Mouse (Mus musculus): ENCODE results near the gene Pakap. TPM values are rescaled to one million over a fixed set of nuclear protein-coding genes. Genes with fewer than 3 reads are reported as not detected.

Gene Pakap
- polyA plus RNA-seq, 1 experiment: 0.38 TPM

DNA sequence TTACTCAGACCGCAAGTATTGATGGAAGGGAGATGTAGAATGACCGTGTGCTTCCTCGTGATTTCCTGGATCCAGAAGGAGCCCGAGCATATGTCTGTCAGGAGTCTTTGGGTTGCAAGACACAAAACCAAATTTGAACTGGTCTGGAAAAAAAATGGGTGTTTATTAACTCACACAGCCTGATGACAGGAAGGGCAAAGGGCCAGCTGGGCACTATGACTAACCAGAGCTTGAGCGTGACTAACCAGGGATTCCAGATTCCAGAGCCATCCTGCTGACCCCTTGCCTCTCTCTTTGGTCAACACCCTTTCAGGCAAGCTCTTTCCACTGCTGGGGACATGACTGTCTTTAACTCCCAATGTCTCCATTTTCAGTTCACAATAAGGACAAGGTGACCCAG lies 167.4 kb downstream of the Pakap start:
- DNase-seq: no peak
- Histone ChIP-seq H3K36me3 (ENCODE audit: control insufficient read depth, insufficient read depth, low read length) (no peaks in the 10 kb centered on the region), H3K27ac (ENCODE audit: control insufficient read depth, insufficient read depth, low read length) (no peak overlapping the region), H3K27me3 (ENCODE audit: control insufficient read depth, insufficient read depth, low read length) (no peaks in the 10 kb centered on the region), H3K4me1 (replicated peaks; ENCODE audit: control insufficient read depth, insufficient read depth, low read length) (peaks cover 18% of the 10 kb centered on the region), H3K4me3 (ENCODE audit: control insufficient read depth, insufficient read depth, low read length) (no peak overlapping the region)
- TF ChIP-seq CTCF (IDR thresholded peaks at IDR 0.05; ENCODE audit: borderline replicate concordance, control insufficient read depth, extremely low read depth, insufficient read depth, low read length, poor library complexity): no peak
- no peak for TF ChIP-seq POLR2A (IDR thresholded peaks at IDR 0.05; ENCODE audit: control insufficient read depth, extremely low read depth, insufficient read depth, low read length, poor library complexity)
- 92% methylated on average over 5 of the region's 5 CpGs for WGBS

DNA sequence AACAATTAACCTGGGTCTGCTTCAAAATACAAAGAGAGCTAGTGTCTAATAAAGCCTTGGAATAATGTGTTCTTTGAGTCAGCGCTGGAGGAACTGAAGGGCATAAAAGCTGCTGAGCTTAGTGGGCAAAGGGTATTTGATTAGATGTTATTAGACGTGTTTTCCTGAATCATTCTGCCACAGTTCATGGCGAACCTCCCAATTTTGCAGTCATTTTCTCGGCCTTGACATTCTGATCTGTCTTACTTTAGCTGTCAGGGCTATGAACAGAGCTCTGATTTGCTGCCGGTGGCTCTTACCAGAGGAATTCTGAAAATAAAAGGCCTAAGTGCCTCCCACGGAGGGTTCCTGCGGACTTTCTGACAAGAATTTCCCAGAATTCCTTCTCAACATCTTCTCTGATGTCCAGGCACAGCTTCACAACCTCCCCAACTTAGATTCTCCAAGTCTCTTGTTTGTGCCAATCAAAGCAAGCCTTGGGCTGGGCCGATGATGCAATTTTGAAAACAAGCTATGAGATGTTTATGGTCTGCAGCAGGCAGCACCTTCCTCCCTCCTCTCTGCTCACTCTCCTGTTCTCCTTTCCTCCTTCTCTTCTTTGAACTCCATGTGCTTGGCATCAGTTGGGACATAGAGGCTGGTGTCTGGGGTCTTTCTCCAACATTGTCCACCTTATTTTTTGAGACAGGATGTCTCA lies 171.0 kb downstream of the Pakap start:
- H3K4me3 ChIP-seq (ENCODE audit: control insufficient read depth, insufficient read depth, low read length): no peak overlapping the region
- no peak for DNase-seq
- no peaks in the 10 kb centered on the region for H3K27me3 ChIP-seq (ENCODE audit: control insufficient read depth, insufficient read depth, low read length)
- no peak for TF ChIP-seq POLR2A (IDR thresholded peaks at IDR 0.05; ENCODE audit: control insufficient read depth, extremely low read depth, insufficient read depth, low read length, poor library complexity)
- TF ChIP-seq CTCF (IDR thresholded peaks at IDR 0.05; ENCODE audit: borderline replicate concordance, control insufficient read depth, extremely low read depth, insufficient read depth, low read length, poor library complexity): no peak
- 0 out of 2 replicates have a peak, but pooled peaks cover 2% of the 10 kb centered on the region for H3K4me1 ChIP-seq (replicated peaks; ENCODE audit: control insufficient read depth, insufficient read depth, low read length)
- WGBS: 88% methylated on average over 8 of the region's 8 CpGs
- H3K27ac ChIP-seq (ENCODE audit: control insufficient read depth, insufficient read depth, low read length): no peak overlapping the region
- no peaks in the 10 kb centered on the region for H3K36me3 ChIP-seq (ENCODE audit: control insufficient read depth, insufficient read depth, low read length)

DNA sequence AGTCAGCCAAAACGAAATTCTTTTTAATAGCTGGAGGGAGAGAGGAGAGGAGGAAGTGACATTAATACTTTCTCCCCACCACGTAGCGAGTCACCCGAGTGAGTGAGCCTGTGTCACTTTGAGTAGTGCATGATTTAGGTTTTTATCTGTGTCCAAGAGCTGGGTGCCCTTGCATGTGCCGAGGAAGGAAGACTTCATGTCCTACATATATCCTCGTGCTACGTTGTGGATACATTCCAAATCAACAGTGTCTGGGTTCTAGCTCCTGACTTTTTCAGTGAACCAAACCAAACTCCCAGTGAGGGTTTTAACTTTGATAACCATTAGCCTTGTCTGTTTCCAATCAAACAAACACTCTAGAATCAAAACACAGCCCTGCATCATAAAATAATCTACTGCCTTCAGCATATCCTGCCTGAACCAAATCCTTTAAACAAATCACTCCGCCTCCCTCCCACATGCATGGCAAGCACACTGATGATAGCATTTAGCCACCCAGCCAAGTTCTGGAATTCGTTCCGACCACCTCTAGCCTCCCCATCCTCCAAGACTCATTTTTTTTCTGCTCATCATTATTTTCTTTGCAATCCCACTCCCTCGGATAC lies 175.4 kb downstream of the Pakap start:
- H3K27me3 ChIP-seq (ENCODE audit: control insufficient read depth, insufficient read depth, low read length): no peaks in the 10 kb centered on the region
- no peak overlapping the region for H3K4me3 ChIP-seq (ENCODE audit: control insufficient read depth, insufficient read depth, low read length)
- WGBS: 66% methylated on average over 11 of the region's 11 CpGs
- no peaks in the 10 kb centered on the region for H3K4me1 ChIP-seq (replicated peaks; ENCODE audit: control insufficient read depth, insufficient read depth, low read length)
- no peaks in the 10 kb centered on the region for H3K36me3 ChIP-seq (ENCODE audit: control insufficient read depth, insufficient read depth, low read length)
- TF ChIP-seq POLR2A (IDR thresholded peaks at IDR 0.05; ENCODE audit: control insufficient read depth, extremely low read depth, insufficient read depth, low read length, poor library complexity): no peak
- no peak for TF ChIP-seq CTCF (IDR thresholded peaks at IDR 0.05; ENCODE audit: borderline replicate concordance, control insufficient read depth, extremely low read depth, insufficient read depth, low read length, poor library complexity)
- H3K27ac ChIP-seq (ENCODE audit: control insufficient read depth, insufficient read depth, low read length): no peak overlapping the region
- DNase-seq: no peak

DNA sequence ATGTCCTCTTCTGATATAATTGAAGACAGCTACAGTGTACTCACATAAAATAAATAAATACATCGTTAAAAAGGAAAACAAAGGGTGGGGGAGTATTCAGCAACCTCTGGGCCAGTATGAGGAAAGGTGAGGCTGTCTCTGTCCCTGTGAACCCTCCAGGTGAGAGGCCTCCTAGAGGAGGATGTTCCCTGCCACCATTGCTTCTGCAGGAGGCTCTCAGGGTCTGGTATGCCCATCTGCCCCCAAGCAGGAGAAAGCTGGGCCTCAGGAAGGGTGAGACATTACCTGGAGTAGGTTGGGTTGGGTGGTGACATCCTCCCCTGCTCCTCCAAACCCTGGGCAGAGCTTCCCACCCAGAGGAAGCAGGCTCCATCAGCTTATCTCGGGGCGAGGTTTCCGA lies 182.7 kb downstream of the Pakap start:
- Histone ChIP-seq H3K4me1 (replicated peaks; ENCODE audit: control insufficient read depth, insufficient read depth, low read length) (no peaks in the 10 kb centered on the region), H3K4me3 (ENCODE audit: control insufficient read depth, insufficient read depth, low read length) (no peak overlapping the region), H3K27ac (ENCODE audit: control insufficient read depth, insufficient read depth, low read length) (no peak overlapping the region), H3K36me3 (ENCODE audit: control insufficient read depth, insufficient read depth, low read length) (no peaks in the 10 kb centered on the region), H3K27me3 (ENCODE audit: control insufficient read depth, insufficient read depth, low read length) (no peaks in the 10 kb centered on the region)
- no peak for TF ChIP-seq CTCF (IDR thresholded peaks at IDR 0.05; ENCODE audit: borderline replicate concordance, control insufficient read depth, extremely low read depth, insufficient read depth, low read length, poor library complexity)
- DNase-seq: no peak
- 40% methylated on average over 4 of the region's 4 CpGs for WGBS

DNA sequence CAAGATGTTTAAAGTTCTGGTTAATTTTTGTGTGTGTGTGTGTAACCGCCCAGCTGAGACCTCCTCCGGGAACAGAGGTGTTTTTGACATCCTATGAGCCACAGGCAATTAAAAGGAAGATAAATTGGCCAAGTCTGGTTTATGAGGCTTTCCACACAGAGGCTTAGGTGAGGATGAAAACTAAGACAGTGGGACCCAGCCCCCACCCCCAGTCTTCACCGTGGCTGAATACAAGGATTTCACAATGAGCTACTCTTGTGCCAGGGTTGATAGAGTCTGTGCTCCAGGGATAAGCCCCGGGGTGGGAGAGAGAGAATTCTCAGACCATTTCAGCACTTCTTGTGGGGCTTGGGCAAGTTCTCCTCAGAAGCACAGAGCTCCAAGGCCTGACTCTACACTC lies 183.1 kb downstream of the Pakap start:
- H3K4me3 ChIP-seq (ENCODE audit: control insufficient read depth, insufficient read depth, low read length): no peak overlapping the region
- H3K36me3 ChIP-seq (ENCODE audit: control insufficient read depth, insufficient read depth, low read length): no peaks in the 10 kb centered on the region
- no peaks in the 10 kb centered on the region for H3K4me1 ChIP-seq (replicated peaks; ENCODE audit: control insufficient read depth, insufficient read depth, low read length)
- WGBS: 50% methylated on average over 4 of the region's 4 CpGs
- no peak overlapping the region for H3K27ac ChIP-seq (ENCODE audit: control insufficient read depth, insufficient read depth, low read length)
- H3K27me3 ChIP-seq (ENCODE audit: control insufficient read depth, insufficient read depth, low read length): no peaks in the 10 kb centered on the region
- TF ChIP-seq CTCF (IDR thresholded peaks at IDR 0.05; ENCODE audit: borderline replicate concordance, control insufficient read depth, extremely low read depth, insufficient read depth, low read length, poor library complexity) (no peak), POLR2A (IDR thresholded peaks at IDR 0.05; ENCODE audit: control insufficient read depth, extremely low read depth, insufficient read depth, low read length, poor library complexity) (no peak)
- no peak for DNase-seq

DNA sequence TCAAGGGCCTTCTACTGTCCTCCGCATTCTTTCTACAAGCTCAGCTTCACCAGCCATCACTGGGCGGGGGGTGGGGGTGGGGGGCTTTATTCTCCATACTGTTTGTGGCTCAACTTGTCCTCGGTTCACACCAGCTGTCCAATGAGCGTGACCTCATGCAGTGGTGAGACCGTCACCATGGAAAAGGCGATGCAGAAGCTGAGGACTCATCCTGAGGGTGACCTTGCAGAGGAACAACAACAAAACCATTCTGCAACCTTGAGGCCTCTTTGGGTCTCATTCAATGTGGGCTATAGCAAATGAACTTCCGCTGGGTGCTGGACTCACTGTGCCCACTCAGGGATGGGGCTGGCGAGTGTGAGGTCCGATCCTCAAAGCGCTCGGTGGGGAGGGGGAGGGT lies 183.6 kb downstream of the Pakap start:
- WGBS: 97% methylated on average over 11 of the region's 11 CpGs
- Histone ChIP-seq H3K27ac (ENCODE audit: control insufficient read depth, insufficient read depth, low read length) (no peak overlapping the region), H3K27me3 (ENCODE audit: control insufficient read depth, insufficient read depth, low read length) (no peaks in the 10 kb centered on the region), H3K4me1 (replicated peaks; ENCODE audit: control insufficient read depth, insufficient read depth, low read length) (no peaks in the 10 kb centered on the region), H3K4me3 (ENCODE audit: control insufficient read depth, insufficient read depth, low read length) (no peak overlapping the region), H3K36me3 (ENCODE audit: control insufficient read depth, insufficient read depth, low read length) (no peaks in the 10 kb centered on the region)
- TF ChIP-seq CTCF (IDR thresholded peaks at IDR 0.05; ENCODE audit: borderline replicate concordance, control insufficient read depth, extremely low read depth, insufficient read depth, low read length, poor library complexity) (no peak), POLR2A (IDR thresholded peaks at IDR 0.05; ENCODE audit: control insufficient read depth, extremely low read depth, insufficient read depth, low read length, poor library complexity) (no peak)
- DNase-seq: no peak

Data from thymus, adult 2 months (tissue).